Mouse (Mus musculus) kidney, adult 2 months (tissue): ENCODE results near the gene Gpat3.

Experiments
- CTCF ChIP-seq: fragments of 200-500 bp; conservative IDR thresholded peaks from 2 replicates; pipeline ENCODE4 v1.5.1; 2011; ENCODE audit warnings: low read depth, mild to moderate bottlenecking, control low read depth, low read length, moderate library complexity, mixed read lengths; ENCODE audit not compliant: insufficient read depth, insufficient read length
- POLR2A ChIP-seq: fragments of 200-500 bp; IDR thresholded peaks from one replicate; pipeline ENCODE4 v1.6.1; 2011; ENCODE audit warnings: low read depth, low read length, control low read depth

DNA sequence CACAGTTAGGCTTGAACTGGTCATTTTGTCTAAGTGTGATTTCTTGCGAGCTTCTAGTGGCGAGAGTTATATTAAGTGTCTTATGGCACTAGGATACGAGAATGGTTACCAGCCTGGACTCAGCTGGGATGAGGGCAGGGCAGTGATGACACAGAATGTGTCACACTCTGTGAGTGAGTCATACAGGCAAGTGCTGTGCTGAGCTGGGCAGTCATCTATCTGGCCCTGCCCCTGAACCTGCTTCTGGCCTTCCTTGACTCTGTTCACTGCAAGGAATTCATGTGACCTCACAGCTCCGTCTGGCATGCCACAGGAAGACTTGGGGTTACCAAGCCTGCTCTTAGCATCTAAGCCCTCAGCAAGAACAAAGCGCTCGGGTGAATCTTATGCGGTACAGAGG, 16.3 kb downstream of the Gpat3 start:
- TF ChIP-seq POLR2A: no peak
- TF ChIP-seq CTCF: no peak
